Mouse (Mus musculus) heart, adult 2 months (tissue): ENCODE measurements around the gene Oscar. TPM values are rescaled to one million over a fixed set of nuclear protein-coding genes. Genes with fewer than 3 reads are reported as not detected.
A peak's percentile ranks its signal among the peaks of the same experiment; 100 is the strongest.
"Not testable (repeated sequence)": the region's sequence is repeated elsewhere in the genome, so short reads cannot be mapped to it uniquely, and the experiment has no call there.

Experiments
- DNase-seq, 2 experiments: peaks; one replicate each; pipeline ENCODE4 v3.0.0; 2021
- H3K27ac ChIP-seq: fragments of 200-600 bp; 2 replicates; pipeline ENCODE4 v1.8.1; 2022
- H3K27me3 ChIP-seq: fragments of 200-500 bp; 2 replicates; pipeline ENCODE4 v1.6.1; 2012; ENCODE audit warnings: mild to moderate bottlenecking, low read length, inconsistent platforms, mixed read lengths; ENCODE audit not compliant: control insufficient read depth, insufficient read depth
- H3K36me3 ChIP-seq: fragments of 200-500 bp; 2 replicates; pipeline ENCODE4 v1.6.1; 2012; ENCODE audit warnings: low read length, inconsistent platforms; ENCODE audit not compliant: control insufficient read depth, insufficient read depth
- H3K4me1 ChIP-seq: fragments of 200-500 bp; 2 replicates; pipeline ENCODE4 v1.6.1; 2011; ENCODE audit warnings: low read length; ENCODE audit not compliant: control insufficient read depth, insufficient read depth
- H3K4me3 ChIP-seq: fragments of 200-600 bp; 2 replicates; pipeline ENCODE4 v1.8.1; 2022
- H3K79me2 ChIP-seq: fragments of 200-500 bp; replicated peaks from 2 replicates; pipeline ENCODE4 v1.6.1; 2012; ENCODE audit warnings: mild to moderate bottlenecking, inconsistent platforms, low read length, moderate library complexity, mixed read lengths; ENCODE audit not compliant: control insufficient read depth, insufficient read depth
- H3K9ac ChIP-seq: fragments of 200-500 bp; 2 replicates; pipeline ENCODE4 v1.6.1; 2012; ENCODE audit warnings: low read depth, mild to moderate bottlenecking, control low read depth, inconsistent platforms, low read length, mixed read lengths
- CTCF ChIP-seq: fragments of 200-600 bp; IDR thresholded peaks from 2 replicates; pipeline ENCODE4 v1.8.1; 2022; ENCODE audit warnings: antibody characterized with exemption, mild to moderate bottlenecking, moderate library complexity
- EP300 ChIP-seq: fragments of 200-500 bp; IDR thresholded peaks from 2 replicates; pipeline ENCODE4 v1.6.1; 2011; ENCODE audit warnings: low read depth, low read length, control low read depth; ENCODE audit not compliant: insufficient read depth
- POLR2A ChIP-seq: fragments of 200-500 bp; IDR thresholded peaks from 2 replicates; pipeline ENCODE4 v1.6.1; 2011; ENCODE audit warnings: mild to moderate bottlenecking, low read depth, low read length, control low read depth; ENCODE audit not compliant: insufficient read depth
- WGBS: fragments of 180-500 bp; shearing (Covaris S2); methylation state at CpG from one replicate; pipeline ENCODE4 v1.1.7; 2018; 5-methylcytosine and 5-hydroxymethylcytosine counted together
- intact Hi-C: fragments of 180-260 bp; cut with DNase I; formaldehyde crosslinking; loops from one replicate; pipeline ENCODE4 v1.15.1; 2025
- polyA plus RNA-seq: library from polyadenylated mRNA; depleted of rRNA; stranded (reverse); fragments of >200 nt; gene quantifications from 2 replicates; pipeline ENCODE4 v1.2.3, GENCODE M21; 2012
- total RNA-seq, 2 experiments: library from RNA; stranded (reverse); gene quantifications; 2 replicates each; pipeline ENCODE4 v1.2.3; 2021

Gene Oscar
- total and polyA plus RNA-seq, 3 experiments: 0.21 to 0.45 TPM; not detected in 1

DNA sequence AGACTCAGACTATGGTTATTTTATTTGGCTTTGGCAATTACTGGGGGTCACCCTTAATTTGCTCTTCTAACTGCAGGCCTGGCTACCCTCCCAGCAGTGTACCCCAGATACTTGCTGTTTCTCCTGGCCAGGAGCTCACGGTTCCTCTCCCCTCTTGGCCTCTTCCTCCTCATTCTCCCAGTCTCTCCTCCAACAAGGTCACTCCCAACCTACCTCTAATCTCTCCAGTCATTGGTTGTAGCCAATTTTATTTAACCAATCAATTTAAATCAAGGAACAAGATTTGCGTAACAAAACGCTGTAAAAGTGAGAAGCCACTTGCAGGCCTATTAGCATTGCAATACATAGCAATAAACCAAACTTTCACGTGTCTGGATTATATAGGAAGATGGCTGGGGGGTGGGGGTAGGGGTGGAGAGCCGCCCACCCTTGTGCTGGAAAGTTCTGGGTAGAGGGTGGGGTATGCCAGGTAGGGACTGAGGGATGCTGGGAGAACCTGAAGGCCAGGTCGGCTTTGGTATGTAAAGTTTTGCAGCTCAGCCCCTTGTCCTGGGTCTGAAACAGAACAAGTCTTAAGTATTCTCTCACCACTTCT lies 36.9 kb downstream of the Oscar start:
- WGBS: 63% methylated on average over 6 of the region's 6 CpGs
- Histone ChIP-seq H3K9ac (no peak overlapping the region), H3K4me3 (no peak overlapping the region), H3K79me2 (no peaks in the 10 kb centered on the region), H3K27ac (no peak overlapping the region), H3K27me3 (no peaks in the 10 kb centered on the region), H3K36me3 (no peaks in the 10 kb centered on the region), H3K4me1 (no peaks in the 10 kb centered on the region)
- intact Hi-C loops: no loop called here
- DNase-seq: no peak
- no peak for TF ChIP-seq EP300
- TF ChIP-seq POLR2A: no peak
- TF ChIP-seq CTCF: no peak

DNA sequence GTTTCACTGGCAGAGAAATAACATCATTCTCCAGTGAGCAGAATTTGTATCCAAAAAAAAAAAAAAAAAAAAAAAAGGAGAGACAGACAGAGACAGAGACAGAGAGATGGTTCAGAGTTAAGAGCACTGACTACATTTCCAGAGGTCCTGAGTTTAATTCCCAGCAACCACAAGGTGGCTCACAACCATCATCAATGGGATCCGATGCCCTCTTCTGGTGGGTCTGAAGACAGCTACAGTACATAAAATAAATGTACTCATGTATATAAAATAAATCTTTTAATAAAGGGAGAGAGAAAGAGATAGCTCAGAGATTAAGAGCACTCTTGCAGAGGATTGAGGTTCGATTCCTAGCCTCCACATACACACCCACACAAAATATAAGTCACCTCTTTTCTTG lies 37.8 kb downstream of the Oscar start:
- WGBS: 76% methylated on average over 2 of the region's 2 CpGs
- Histone ChIP-seq H3K4me3 (no peak overlapping the region), H3K9ac (no peak overlapping the region), H3K4me1 (no peaks in the 10 kb centered on the region), H3K79me2 (no peaks in the 10 kb centered on the region), H3K36me3 (no peaks in the 10 kb centered on the region), H3K27me3 (no peaks in the 10 kb centered on the region), H3K27ac (no peak overlapping the region)
- TF ChIP-seq EP300: no peak
- peak; percentile 16 for TF ChIP-seq CTCF
- DNase-seq: no peak
- intact Hi-C loops: no loop called here

- Histone ChIP-seq H3K4me1 (no peaks in the 10 kb centered on the region), H3K27ac (no peak overlapping the region), H3K9ac (no peak overlapping the region), H3K4me3 (no peak overlapping the region), H3K27me3 (no peaks in the 10 kb centered on the region), H3K79me2 (no peaks in the 10 kb centered on the region), H3K36me3 (no peaks in the 10 kb centered on the region)
- DNase-seq: no peak
- intact Hi-C loops: no loop called here
- WGBS: 56% methylated on average over 5 of the region's 5 CpGs
- TF ChIP-seq EP300: no peak
- TF ChIP-seq POLR2A: no peak
These were observed 39.4 kb downstream of the Oscar start for GRCm38 (mm10) chr7:3576354-3577124.

DNA sequence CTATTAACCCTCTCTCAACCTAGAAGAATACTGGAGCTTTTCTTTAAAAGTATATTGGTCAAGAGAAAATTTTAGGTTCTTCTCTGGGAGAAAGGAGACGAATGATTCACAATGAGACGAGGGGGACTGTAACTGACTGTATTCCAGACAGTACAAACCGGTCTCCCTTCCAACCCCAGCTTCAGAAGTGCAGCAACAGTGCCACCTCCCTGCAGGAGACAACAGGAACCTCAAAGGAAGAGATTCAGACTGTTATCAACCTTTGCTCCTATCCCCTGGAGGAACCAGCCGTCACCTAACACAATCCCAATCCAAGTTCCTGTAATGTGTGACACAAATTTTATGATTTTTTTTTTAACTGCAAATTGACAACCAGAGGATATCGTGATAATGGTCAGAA lies 41.7 kb downstream of the Oscar start:
- intact Hi-C loops: no loop called here
- WGBS: 35% methylated on average over 5 of the region's 5 CpGs
- 0 out of 2 replicates have a peak, but pooled peaks have one; percentile 3 for TF ChIP-seq CTCF
- no peak for TF ChIP-seq EP300
- Histone ChIP-seq H3K4me3 (no peak overlapping the region), H3K79me2 (no peaks in the 10 kb centered on the region), H3K36me3 (no peaks in the 10 kb centered on the region), H3K4me1 (no peaks in the 10 kb centered on the region), H3K9ac (no peak overlapping the region), H3K27ac (no peak overlapping the region), H3K27me3 (no peaks in the 10 kb centered on the region; the same call in 1 of the 2 replicates)
- no peak for DNase-seq

GRCm38 (mm10) chr7:3571847-3572246 lies 44.1 kb downstream of the Oscar start:
- no peak for DNase-seq
- H3K9ac ChIP-seq: no peak overlapping the region
- H3K36me3 ChIP-seq: no peaks in the 10 kb centered on the region
- 62% methylated on average over 1 of the region's 1 CpGs for WGBS
- H3K27me3 ChIP-seq: no peaks in the 10 kb centered on the region; the same call in 1 of the 2 replicates
- intact Hi-C loops: no loop called here
- H3K79me2 ChIP-seq: no peaks in the 10 kb centered on the region
- no peak overlapping the region for H3K27ac ChIP-seq
- TF ChIP-seq EP300: no peak
- H3K4me1 ChIP-seq: no peaks in the 10 kb centered on the region
- H3K4me3 ChIP-seq: no peak overlapping the region

DNA sequence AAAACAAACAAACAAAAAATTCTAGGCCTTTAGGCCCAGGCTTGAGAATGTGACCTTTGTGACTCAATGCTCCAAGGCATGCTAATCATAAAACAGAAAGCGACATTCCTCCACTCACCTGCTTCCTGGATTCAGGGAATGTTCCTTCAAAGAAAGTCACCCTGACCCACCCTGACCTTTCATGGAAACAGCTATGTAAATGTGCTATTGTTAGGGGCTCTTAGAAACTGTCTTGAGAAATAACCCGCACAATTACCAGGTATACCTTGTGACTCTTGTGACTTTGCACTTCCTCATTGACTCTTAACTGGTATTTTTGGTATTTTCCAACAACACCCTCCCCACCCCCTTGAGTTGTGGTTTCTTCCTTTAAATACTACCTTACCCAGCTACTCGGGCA lies 45.4 kb downstream of the Oscar start:
- H3K27me3 ChIP-seq, H3K9ac ChIP-seq, H3K79me2 ChIP-seq, H3K4me3 ChIP-seq, H3K36me3 ChIP-seq, DNase-seq, H3K27ac ChIP-seq, intact Hi-C loops, H3K4me1 ChIP-seq: not testable (repeated sequence)
- WGBS: 83% methylated on average over 3 of the region's 3 CpGs
